Mouse (Mus musculus): ENCODE measurements around the gene Ehbp1. TPM values are rescaled to one million over a fixed set of nuclear protein-coding genes. Genes with fewer than 3 reads are reported as not detected.
A peak's percentile ranks its signal among the peaks of the same experiment; 100 is the strongest.

The Ehbp1 gene
- polyA plus RNA-seq, 1 experiment, result 0.04 TPM

GRCm38 (mm10) chr11:22190576-22190975 is 151.5 kb downstream of the Ehbp1 start:
- H3K4me1 ChIP-seq (ENCODE audit: control insufficient read depth), result peaks cover 2% of the 10 kb centered on the region
- TF ChIP-seq GATA1 (IDR thresholded peaks at IDR 0.05; ENCODE audit: low read length) (no peak), TAL1 (IDR thresholded peaks at IDR 0.05; ENCODE audit: low read length) (no peak)

GRCm38 (mm10) chr11:22189970-22190369 is 152.1 kb downstream of the Ehbp1 start:
- Histone ChIP-seq H3K4me3 (replicated peaks) (no peak overlapping the region), H3K9me3 (ENCODE audit: control insufficient read depth, low read length) (no peaks in the 10 kb centered on the region), H3K4me1 (ENCODE audit: control insufficient read depth) (peaks cover 2% of the 10 kb centered on the region), H3K27me3 (ENCODE audit: control insufficient read depth) (no peaks in the 10 kb centered on the region), H3K36me3 (ENCODE audit: control insufficient read depth) (no peaks in the 10 kb centered on the region)
- no peak for TF ChIP-seq TAL1 (IDR thresholded peaks at IDR 0.05; ENCODE audit: low read length)
- TF ChIP-seq GATA1 (IDR thresholded peaks at IDR 0.05; ENCODE audit: low read length), result no peak

More at GRCm38 (mm10) chr11:22190576-22190975, 151.5 kb downstream of the Ehbp1 start:
- Histone ChIP-seq H3K4me3 (replicated peaks) (no peak overlapping the region), H3K27me3 (ENCODE audit: control insufficient read depth) (no peaks in the 10 kb centered on the region), H3K9me3 (ENCODE audit: control insufficient read depth, low read length) (no peaks in the 10 kb centered on the region), H3K36me3 (ENCODE audit: control insufficient read depth) (no peaks in the 10 kb centered on the region)

GRCm38 (mm10) chr11:22181530-22182501 is 160.3 kb downstream of the Ehbp1 start:
- H3K4me1 ChIP-seq (ENCODE audit: control insufficient read depth), result peaks cover 30% of the 10 kb centered on the region
- no peaks in the 10 kb centered on the region for H3K27me3 ChIP-seq (ENCODE audit: control insufficient read depth)
- no peaks in the 10 kb centered on the region for H3K36me3 ChIP-seq (ENCODE audit: control insufficient read depth)
- H3K4me3 ChIP-seq (replicated peaks), result no peak overlapping the region
- TF ChIP-seq TAL1 (IDR thresholded peaks at IDR 0.05; ENCODE audit: low read length), result no peak
- no peak for TF ChIP-seq GATA1 (IDR thresholded peaks at IDR 0.05; ENCODE audit: low read length)
- no peaks in the 10 kb centered on the region for H3K9me3 ChIP-seq (ENCODE audit: control insufficient read depth, low read length)

- H3K9me3 ChIP-seq (ENCODE audit: control insufficient read depth, low read length), result no peaks in the 10 kb centered on the region
- no peak for TF ChIP-seq GATA1 (IDR thresholded peaks at IDR 0.05; ENCODE audit: low read length)
- no peak for TF ChIP-seq TAL1 (IDR thresholded peaks at IDR 0.05; ENCODE audit: low read length)
- H3K4me1 ChIP-seq (ENCODE audit: control insufficient read depth), result peaks cover 41% of the 10 kb centered on the region
- no peaks in the 10 kb centered on the region for H3K36me3 ChIP-seq (ENCODE audit: control insufficient read depth)
- no peaks in the 10 kb centered on the region for H3K27me3 ChIP-seq (ENCODE audit: control insufficient read depth)
- no peak overlapping the region for H3K4me3 ChIP-seq (replicated peaks)
Observed at GRCm38 (mm10) chr11:22180146-22180545, 161.9 kb downstream of the Ehbp1 start.

- TF ChIP-seq GATA1 (IDR thresholded peaks at IDR 0.05; ENCODE audit: low read length) (no peak), TAL1 (IDR thresholded peaks at IDR 0.05; ENCODE audit: low read length) (no peak)
- Histone ChIP-seq H3K4me1 (ENCODE audit: control insufficient read depth) (peaks cover 40% of the 10 kb centered on the region), H3K4me3 (replicated peaks) (no peak overlapping the region), H3K36me3 (ENCODE audit: control insufficient read depth) (no peaks in the 10 kb centered on the region), H3K9me3 (ENCODE audit: control insufficient read depth, low read length) (no peaks in the 10 kb centered on the region), H3K27me3 (ENCODE audit: control insufficient read depth) (no peaks in the 10 kb centered on the region)
Observed at GRCm38 (mm10) chr11:22178569-22178968, 163.5 kb downstream of the Ehbp1 start.

- Histone ChIP-seq H3K9me3 (ENCODE audit: control insufficient read depth, low read length) (no peaks in the 10 kb centered on the region), H3K36me3 (ENCODE audit: control insufficient read depth) (peaks cover 4% of the 10 kb centered on the region; the same call in 1 of the 2 replicates), H3K4me1 (ENCODE audit: control insufficient read depth) (peaks cover 38% of the 10 kb centered on the region), H3K27me3 (ENCODE audit: control insufficient read depth) (no peaks in the 10 kb centered on the region), H3K4me3 (replicated peaks) (no peak overlapping the region)
- TF ChIP-seq TAL1 (IDR thresholded peaks at IDR 0.05; ENCODE audit: low read length), result no peak
- TF ChIP-seq GATA1 (IDR thresholded peaks at IDR 0.05; ENCODE audit: low read length), result no peak
Observed at GRCm38 (mm10) chr11:22174311-22174710, 167.8 kb downstream of the Ehbp1 start.

DNA sequence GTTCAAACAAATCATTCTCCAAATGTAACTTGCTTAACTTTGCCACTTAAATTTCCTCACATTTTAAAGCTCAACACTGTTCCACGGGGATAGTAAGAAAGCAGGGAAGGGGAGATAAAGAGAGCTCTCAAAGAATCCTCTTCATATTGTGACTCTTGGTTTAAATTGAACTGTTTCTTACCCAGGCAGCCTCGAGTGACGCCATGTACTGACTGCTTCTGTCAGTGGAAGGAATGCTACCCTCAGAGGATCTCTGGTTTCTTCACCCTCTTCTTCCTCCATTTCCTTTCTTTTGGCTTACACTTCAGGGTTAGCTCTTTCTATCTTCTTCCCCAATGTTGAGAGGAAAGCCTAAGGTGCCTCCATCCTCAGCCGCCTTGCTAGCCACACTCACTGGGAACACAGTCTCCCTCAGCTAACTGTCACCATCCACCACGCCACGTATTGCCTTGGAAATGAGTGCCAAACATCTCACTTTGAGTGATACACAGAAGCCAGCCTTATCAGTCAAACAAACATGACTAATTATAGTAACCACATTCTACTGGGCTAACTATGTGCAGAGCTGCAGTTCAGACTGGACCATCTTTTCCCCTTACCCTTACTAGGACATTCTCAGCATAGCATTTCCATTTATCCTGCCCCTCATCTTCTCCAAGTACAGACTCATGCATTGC is 171.0 kb downstream of the Ehbp1 start:
- Histone ChIP-seq H3K4me3 (replicated peaks) (peak overlapping the region; percentile 3), H3K36me3 (ENCODE audit: control insufficient read depth) (peaks cover 7% of the 10 kb centered on the region), H3K4me1 (ENCODE audit: control insufficient read depth) (peaks cover 20% of the 10 kb centered on the region), H3K27me3 (ENCODE audit: control insufficient read depth) (no peaks in the 10 kb centered on the region), H3K9me3 (ENCODE audit: control insufficient read depth, low read length) (no peaks in the 10 kb centered on the region)
- TF ChIP-seq TAL1 (IDR thresholded peaks at IDR 0.05; ENCODE audit: low read length), result no peak
- no peak for TF ChIP-seq GATA1 (IDR thresholded peaks at IDR 0.05; ENCODE audit: low read length)

GRCm38 (mm10) chr11:22157882-22158281 is 184.2 kb downstream of the Ehbp1 start:
- Histone ChIP-seq H3K4me3 (replicated peaks) (no peak overlapping the region), H3K36me3 (ENCODE audit: control insufficient read depth) (no peaks in the 10 kb centered on the region), H3K27me3 (ENCODE audit: control insufficient read depth) (no peaks in the 10 kb centered on the region), H3K9me3 (ENCODE audit: control insufficient read depth, low read length) (no peaks in the 10 kb centered on the region), H3K4me1 (ENCODE audit: control insufficient read depth) (no peaks in the 10 kb centered on the region)
- TF ChIP-seq TAL1 (IDR thresholded peaks at IDR 0.05; ENCODE audit: low read length) (no peak), GATA1 (IDR thresholded peaks at IDR 0.05; ENCODE audit: low read length) (no peak)

GRCm38 (mm10) chr11:22156182-22156581 is 185.9 kb downstream of the Ehbp1 start:
- Histone ChIP-seq H3K4me1 (ENCODE audit: control insufficient read depth) (no peaks in the 10 kb centered on the region), H3K4me3 (replicated peaks) (no peak overlapping the region), H3K36me3 (ENCODE audit: control insufficient read depth) (no peaks in the 10 kb centered on the region), H3K27me3 (ENCODE audit: control insufficient read depth) (no peaks in the 10 kb centered on the region), H3K9me3 (ENCODE audit: control insufficient read depth, low read length) (no peaks in the 10 kb centered on the region)
- TF ChIP-seq GATA1 (IDR thresholded peaks at IDR 0.05; ENCODE audit: low read length) (no peak), TAL1 (IDR thresholded peaks at IDR 0.05; ENCODE audit: low read length) (no peak)

Measured in erythroblast, embryonic 14.5 days (primary cell).